Mouse (Mus musculus): Measurements from ENCODE around the gene Cisd2.

Gene Cisd2

DNA sequence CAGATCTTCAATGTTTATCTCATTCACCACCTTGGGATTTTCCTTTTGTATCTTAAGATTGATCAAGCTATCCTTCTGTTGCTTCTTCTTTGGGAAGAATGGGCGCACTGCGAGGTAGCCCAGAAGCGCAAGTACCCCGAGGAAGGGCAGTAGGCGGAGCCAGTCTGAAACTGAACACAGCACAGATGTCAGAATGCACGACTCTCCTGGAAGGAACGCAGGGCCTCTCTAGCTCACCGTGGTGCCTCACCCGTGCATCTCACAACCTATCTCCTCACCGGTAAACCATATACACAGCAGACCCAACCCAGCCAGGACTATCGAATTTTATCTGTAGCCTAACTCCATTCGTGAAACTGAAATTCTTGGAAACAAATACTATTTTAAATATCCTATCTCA, 12.7 kb downstream of the Cisd2 start:
- no peak for DNase-seq (ENCODE audit: extremely low spot score)

DNA sequence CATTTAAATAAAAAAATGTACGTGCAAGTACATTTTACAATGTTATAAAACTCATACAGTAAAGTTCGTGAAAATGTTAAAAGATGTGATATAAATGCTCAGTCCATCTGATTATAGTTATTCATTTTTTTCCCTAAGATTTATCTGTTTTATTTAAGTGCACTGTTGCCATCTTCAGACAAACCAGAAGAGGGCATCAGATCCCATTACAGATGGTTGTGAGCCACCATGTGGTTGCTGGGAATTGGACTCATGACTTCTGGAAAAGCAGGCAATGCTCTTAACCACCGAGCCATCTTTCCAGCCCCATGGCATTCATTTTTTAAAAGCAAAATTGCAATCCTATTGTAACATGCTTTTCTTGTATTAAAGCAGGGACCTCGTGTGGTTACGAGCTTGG, 14.5 kb downstream of the Cisd2 start:
- no peak for DNase-seq (ENCODE audit: extremely low spot score)

DNA sequence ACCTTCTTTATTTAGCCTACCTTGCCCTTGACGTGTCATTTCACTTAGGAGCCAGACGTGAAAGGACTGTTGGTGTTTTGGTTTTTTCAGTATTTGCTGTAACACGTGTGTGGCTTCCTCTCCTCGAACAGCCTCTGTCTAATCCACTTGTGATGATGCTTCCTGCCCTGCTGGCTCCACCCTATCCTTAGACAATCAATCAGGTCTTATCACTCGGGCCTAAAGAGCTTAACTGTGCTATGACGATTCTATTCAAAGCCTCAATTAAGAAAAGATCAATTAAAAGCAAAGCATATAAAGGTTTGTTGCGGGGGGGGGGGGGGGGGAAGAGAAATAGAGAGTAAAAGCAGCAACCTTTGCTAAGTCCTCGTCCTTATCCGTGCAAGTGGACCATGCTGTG, 16.4 kb downstream of the Cisd2 start:
- DNase-seq (ENCODE audit: extremely low spot score), result no peak

DNA sequence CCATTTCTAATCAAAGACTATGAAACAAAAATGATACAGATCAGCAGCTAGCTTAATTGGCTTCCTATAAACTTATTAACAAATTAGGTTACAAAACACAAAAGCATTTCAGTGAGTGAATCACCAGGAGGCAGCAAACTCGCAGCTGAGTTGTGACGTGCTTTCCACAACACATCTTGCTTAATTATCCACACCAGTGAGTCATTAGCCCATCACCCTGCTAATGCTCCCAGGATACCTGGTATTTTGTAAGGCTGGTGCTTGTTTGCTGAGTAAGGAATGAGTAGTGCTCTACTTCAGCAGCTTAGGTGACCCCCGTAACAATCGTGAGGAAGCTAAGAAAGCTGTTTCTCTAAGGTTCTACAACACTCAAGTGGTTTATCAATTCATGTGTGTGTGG, 19.1 kb downstream of the Cisd2 start:
- DNase-seq (ENCODE audit: extremely low spot score), result no peak

- no peak for DNase-seq (ENCODE audit: extremely low spot score)
Measured at GRCm38 (mm10) chr3:135403856-135404255, 19.9 kb downstream of the Cisd2 start.

DNA sequence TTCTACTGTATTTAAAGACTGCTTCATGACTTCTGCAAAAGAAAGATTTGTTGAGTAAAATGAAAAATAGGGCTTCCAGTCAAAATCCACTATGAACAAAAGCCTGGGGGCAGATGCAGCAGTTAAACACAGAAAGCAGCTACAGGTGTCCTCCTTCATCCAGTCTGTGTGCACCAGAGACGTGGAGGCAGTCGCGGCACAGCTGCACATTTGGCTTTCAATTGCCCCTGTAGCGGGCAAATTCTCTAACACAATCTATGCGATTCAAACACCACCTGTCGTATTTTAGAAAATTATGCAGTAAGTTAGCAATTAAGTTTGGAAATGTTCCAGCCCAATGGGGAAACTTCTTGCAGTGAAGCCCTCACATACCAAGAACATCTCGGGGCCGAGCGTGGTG, 20.5 kb downstream of the Cisd2 start:
- no peak for DNase-seq (ENCODE audit: extremely low spot score)

- DNase-seq (ENCODE audit: extremely low spot score), result peak; percentile 72
Measured at GRCm38 (mm10) chr3:135402201-135402658, 21.5 kb downstream of the Cisd2 start.

DNA sequence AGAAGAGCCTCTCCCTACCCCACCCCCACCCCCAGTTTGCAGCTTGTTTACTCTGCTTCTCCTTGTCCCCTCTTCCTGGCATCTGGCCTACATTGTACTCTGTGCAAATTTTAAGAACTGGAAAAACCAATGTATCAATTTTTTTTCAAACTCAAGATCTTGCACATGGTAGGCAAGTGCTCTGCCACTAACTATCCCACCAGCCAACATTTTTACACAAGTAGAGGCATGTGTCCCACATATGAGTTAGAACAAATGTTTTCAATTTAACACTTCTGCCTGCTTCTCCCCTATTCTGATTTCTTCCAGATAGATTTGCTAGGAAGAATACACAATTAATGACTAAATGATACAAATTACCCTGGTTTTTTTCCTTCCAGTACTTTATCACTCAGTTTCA, 26.6 kb downstream of the Cisd2 start:
- DNase-seq (ENCODE audit: extremely low spot score), result no peak

DNA sequence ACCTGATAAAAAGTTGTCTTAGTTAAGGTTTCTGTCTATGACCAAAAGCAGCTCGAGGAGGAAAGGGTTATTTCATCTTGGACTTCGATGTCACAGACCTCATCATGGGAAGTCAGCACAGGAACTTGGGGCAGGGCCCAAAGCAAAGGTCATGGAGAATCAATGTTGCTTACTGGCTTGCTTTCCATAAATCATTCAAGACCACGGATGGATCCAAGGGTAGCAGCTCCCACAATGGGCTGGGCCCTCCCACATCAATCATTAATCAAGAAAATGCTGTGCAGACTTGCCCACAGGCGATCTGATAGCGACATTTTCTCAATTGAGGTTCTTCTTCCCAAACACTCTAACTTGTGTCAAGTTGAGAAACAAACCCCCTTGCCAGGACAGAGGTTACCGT, 27.6 kb downstream of the Cisd2 start:
- no peak for DNase-seq (ENCODE audit: extremely low spot score)

DNA sequence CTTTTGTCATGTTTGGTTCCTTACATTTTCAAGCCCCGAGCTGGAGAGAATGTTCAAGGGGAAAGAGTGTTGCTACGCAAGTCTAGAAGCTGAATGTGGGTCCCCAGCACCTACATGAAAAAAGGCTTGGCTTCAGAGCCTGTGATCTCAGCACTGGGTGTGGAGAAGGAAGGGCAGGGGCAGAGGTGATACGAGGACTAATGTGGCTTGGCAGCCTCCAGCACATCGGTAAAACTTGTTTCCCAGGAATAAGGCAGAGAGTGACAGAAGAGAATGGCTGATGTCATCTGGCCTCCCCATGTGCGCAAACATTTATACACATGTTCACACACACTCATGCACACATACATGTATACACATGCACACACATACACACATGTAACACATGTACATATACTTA, 28.6 kb downstream of the Cisd2 start:
- DNase-seq (ENCODE audit: extremely low spot score), result no peak

- DNase-seq (ENCODE audit: extremely low spot score), result no peak
Measured at GRCm38 (mm10) chr3:135393186-135393585, 30.5 kb downstream of the Cisd2 start.

GRCm38 (mm10) chr3:135379868-135380267, 43.9 kb downstream of the Cisd2 start:
- DNase-seq (ENCODE audit: extremely low spot score), result no peak

DNA sequence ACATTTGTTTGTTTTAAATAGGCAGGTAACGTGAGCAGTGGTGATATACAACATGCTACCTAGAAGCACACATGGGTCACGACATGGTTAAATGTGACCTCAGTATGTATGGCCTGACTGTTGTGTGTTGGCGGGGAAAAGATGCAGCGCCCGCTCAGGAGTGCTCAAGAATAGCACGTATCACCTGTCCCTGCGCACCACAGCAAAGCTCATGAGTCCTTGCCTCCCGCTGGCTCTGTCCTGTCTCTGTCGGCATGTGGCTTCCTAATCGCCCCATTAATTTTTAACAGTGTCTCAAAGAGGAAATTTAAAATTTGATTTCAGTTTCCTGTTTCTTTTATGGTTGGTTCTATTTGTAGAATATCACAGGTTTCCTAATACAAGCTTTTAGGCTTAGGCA, 46.3 kb downstream of the Cisd2 start:
- DNase-seq (ENCODE audit: extremely low spot score), result no peak

- no peak for DNase-seq (ENCODE audit: extremely low spot score)
Measured at GRCm38 (mm10) chr3:135375836-135376235, 47.9 kb downstream of the Cisd2 start.

- no peak for DNase-seq (ENCODE audit: extremely low spot score)
Measured at GRCm38 (mm10) chr3:135357394-135357793, 66.3 kb downstream of the Cisd2 start.

Data from embryo, embryonic 9.5 days (tissue).